Mouse (Mus musculus) lung, adult 2 months (tissue): ENCODE results near the gene Tmprss12.
A peak's percentile ranks its signal among the peaks of the same experiment; 100 is the strongest.

Source experiments
- CTCF ChIP-seq: fragments of 200-500 bp; IDR thresholded peaks from 2 replicates; pipeline ENCODE4 v1.5.1; 2011; ENCODE audit warnings: mild to moderate bottlenecking, low read length, control low read depth; ENCODE audit not compliant: insufficient read depth
- POLR2A ChIP-seq: fragments of 200-500 bp; IDR thresholded peaks from 2 replicates; pipeline ENCODE4 v1.6.1; 2011; ENCODE audit warnings: low read depth, mild to moderate bottlenecking, control low read depth, low read length, borderline replicate concordance; ENCODE audit errors: extremely low read depth

DNA sequence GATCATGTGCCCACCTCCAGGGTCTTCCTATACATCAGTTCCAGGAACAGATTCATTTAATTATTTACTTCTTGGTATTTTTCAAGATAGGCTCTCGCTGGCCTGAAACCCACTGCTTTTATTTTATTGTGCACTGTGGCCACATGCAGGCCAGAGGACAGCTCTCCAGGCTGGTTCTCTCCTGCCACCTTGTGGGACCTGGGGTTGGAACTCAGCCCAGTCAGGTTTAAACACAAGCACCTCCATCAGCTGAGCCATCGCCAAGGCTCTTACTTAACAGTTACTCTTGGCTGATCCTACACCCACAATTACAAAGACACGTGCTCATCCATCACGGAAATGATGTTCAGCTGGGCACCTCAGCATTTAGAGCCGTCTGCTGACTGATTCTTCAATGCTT lies 40.5 kb downstream of the Tmprss12 start:
- TF ChIP-seq POLR2A (no peak), CTCF (peak; percentile 63; the same call in 1 of the 2 replicates)
